Mouse (Mus musculus) MEL (cell line): Measurements from ENCODE around the gene Zfand2b. TPM values are rescaled to one million over a fixed set of nuclear protein-coding genes. Genes with fewer than 3 reads are reported as not detected.

Experiments
- DNase-seq: peaks from one replicate; pipeline ENCODE4 v3.0.0; 2011; ENCODE audit warnings: low read depth, low spot score
- H3K27ac ChIP-seq: 2 replicates; pipeline ENCODE4 v1.5.1; 2012; ENCODE audit warnings: low read depth, mild to moderate bottlenecking, control low read depth, low read length, moderate library complexity; ENCODE audit not compliant: control insufficient read depth
- H3K27me3 ChIP-seq, 2 experiments: fragments of 150-350 bp in 1 of 2; sonication (generic) in 1 of 2; 2 replicates each; pipeline ENCODE4 v1.6.1; 2012; ENCODE audit warnings: low read length in 2 of 2, mild to moderate bottlenecking in 2 of 2, improper control_type of control experiment in 1 of 2, moderate library complexity in 1 of 2; ENCODE audit not compliant: insufficient read depth in 2 of 2, control insufficient read depth in 1 of 2
- H3K36me3 ChIP-seq, 2 experiments: 2 replicates each; pipeline ENCODE4 v1.6.1; 2012 to 2014; ENCODE audit warnings: low read length in 2 of 2, improper control_type of control experiment in 1 of 2, inconsistent platforms in 1 of 2, mild to moderate bottlenecking in 1 of 2; ENCODE audit not compliant: insufficient read depth in 2 of 2, control insufficient read depth in 1 of 2
- H3K4me1 ChIP-seq, 2 experiments: fragments of 150-350 bp in 1 of 2; sonication (generic) in 1 of 2; 2 replicates each; pipeline ENCODE4 v1.6.1; 2012; ENCODE audit warnings: low read length in 2 of 2, improper control_type of control experiment in 1 of 2, mild to moderate bottlenecking in 1 of 2; ENCODE audit not compliant: insufficient read depth in 2 of 2, control insufficient read depth in 1 of 2
- H3K4me3 ChIP-seq, 2 experiments: fragments of 150-350 bp in 1 of 2; sonication (generic) in 1 of 2; 2 replicates each; pipeline ENCODE4 v1.5.1; 2012; ENCODE audit warnings: low read depth in 2 of 2, low read length in 2 of 2, mild to moderate bottlenecking in 2 of 2, moderate library complexity in 2 of 2, control low read depth in 1 of 2, improper control_type of control experiment in 1 of 2; ENCODE audit not compliant: control insufficient read depth in 1 of 2, insufficient read depth in 1 of 2
- H3K79me2 ChIP-seq: 2 replicates; pipeline ENCODE4 v1.6.1; 2012; ENCODE audit warnings: mild to moderate bottlenecking, low read length, moderate library complexity; ENCODE audit not compliant: control insufficient read depth, poor library complexity, insufficient read depth
- H3K9ac ChIP-seq: 2 replicates; pipeline ENCODE4 v1.6.1; 2012; ENCODE audit warnings: low read depth, mild to moderate bottlenecking, control low read depth, low read length, moderate library complexity; ENCODE audit not compliant: control insufficient read depth, poor library complexity, severe bottlenecking
- H3K9me3 ChIP-seq: fragments of 150-350 bp; sonication (generic); replicated peaks from 2 replicates; pipeline ENCODE4 v1.6.1; 2012; ENCODE audit warnings: mild to moderate bottlenecking, low read length, improper control_type of control experiment, moderate library complexity; ENCODE audit not compliant: insufficient read depth
- CHD1 ChIP-seq: IDR thresholded peaks from 2 replicates; pipeline ENCODE4 v1.6.1; 2012; ENCODE audit warnings: low read depth, mild to moderate bottlenecking, inconsistent platforms, low read length, improper control_type of control experiment
- CHD2 ChIP-seq: IDR thresholded peaks from 2 replicates; pipeline ENCODE4 v1.6.1; 2011; ENCODE audit warnings: low read length, improper control_type of control experiment
- CTCF ChIP-seq, 3 experiments: IDR thresholded peaks in 2 of 3; conservative IDR thresholded peaks in 1 of 3; 2 replicates each; pipeline ENCODE4 v1.5.1; 2011 to 2012; ENCODE audit warnings: low read length in 3 of 3, low read depth in 2 of 3, mild to moderate bottlenecking in 2 of 3, improper control_type of control experiment in 1 of 3, inconsistent platforms in 1 of 3, mixed read lengths in 1 of 3, moderate library complexity in 1 of 3; ENCODE audit not compliant: control insufficient read depth in 1 of 3, insufficient read depth in 1 of 3, poor library complexity in 1 of 3, severe bottlenecking in 1 of 3
- E2F4 ChIP-seq: IDR thresholded peaks from 2 replicates; pipeline ENCODE4 v1.6.1; 2011; ENCODE audit warnings: low read depth, low read length, improper control_type of control experiment, borderline replicate concordance
- ELF1 ChIP-seq: IDR thresholded peaks from 2 replicates; pipeline ENCODE4 v1.6.1; 2014; ENCODE audit warnings: low read depth, mild to moderate bottlenecking, inconsistent platforms, low read length, improper control_type of control experiment, moderate library complexity
- EP300 ChIP-seq, 2 experiments: IDR thresholded peaks; 2 replicates each; pipeline ENCODE4 v1.6.1; 2011; ENCODE audit warnings: improper control_type of control experiment in 2 of 2, low read length in 2 of 2, low read depth in 1 of 2, mild to moderate bottlenecking in 1 of 2
- GABPA ChIP-seq: IDR thresholded peaks from 2 replicates; pipeline ENCODE4 v1.6.1; 2012; ENCODE audit warnings: low read depth, mild to moderate bottlenecking, inconsistent platforms, low read length, improper control_type of control experiment, moderate library complexity
- GATA1 ChIP-seq: IDR thresholded peaks from 2 replicates; pipeline ENCODE4 v1.6.1; 2011; ENCODE audit warnings: low read depth, low read length, improper control_type of control experiment
- HCFC1 ChIP-seq: IDR thresholded peaks from 2 replicates; pipeline ENCODE4 v1.6.1; 2012; ENCODE audit warnings: low read depth, mild to moderate bottlenecking, inconsistent platforms, low read length, improper control_type of control experiment, moderate library complexity
- JUND ChIP-seq: IDR thresholded peaks from 2 replicates; pipeline ENCODE4 v1.6.1; 2011; ENCODE audit warnings: low read depth, mild to moderate bottlenecking, improper control_type of control experiment, low read length
- KAT2A ChIP-seq: conservative IDR thresholded peaks from 2 replicates; pipeline ENCODE4 v1.6.1; 2012; ENCODE audit warnings: low read depth, low read length, improper control_type of control experiment, inconsistent platforms
- MAFK ChIP-seq: IDR thresholded peaks from 2 replicates; pipeline ENCODE4 v1.6.1; 2011; ENCODE audit warnings: low read depth, mild to moderate bottlenecking, low read length, improper control_type of control experiment, borderline replicate concordance
- MAX ChIP-seq: IDR thresholded peaks from 2 replicates; pipeline ENCODE4 v1.6.1; 2011; ENCODE audit warnings: low read length, improper control_type of control experiment
- MAZ ChIP-seq: IDR thresholded peaks from 2 replicates; pipeline ENCODE4 v1.6.1; 2012; ENCODE audit warnings: low read depth, mild to moderate bottlenecking, inconsistent platforms, low read length, improper control_type of control experiment
- MXI1 ChIP-seq: IDR thresholded peaks from 2 replicates; pipeline ENCODE4 v1.6.1; 2011; ENCODE audit warnings: mild to moderate bottlenecking, low read depth, low read length, improper control_type of control experiment
- MYB ChIP-seq: IDR thresholded peaks from 2 replicates; pipeline ENCODE4 v1.6.1; 2011; ENCODE audit warnings: mild to moderate bottlenecking, low read depth, low read length, improper control_type of control experiment
- MYC ChIP-seq: IDR thresholded peaks from 2 replicates; pipeline ENCODE4 v1.6.1; 2011; ENCODE audit warnings: low read depth, mild to moderate bottlenecking, low read length, improper control_type of control experiment, moderate library complexity
- NELFE ChIP-seq: IDR thresholded peaks from 2 replicates; pipeline ENCODE4 v1.6.1; 2011; ENCODE audit warnings: low read depth, low read length, improper control_type of control experiment
- NRF1 ChIP-seq: IDR thresholded peaks from 2 replicates; pipeline ENCODE4 v1.6.1; 2014; ENCODE audit warnings: low read depth, mild to moderate bottlenecking, inconsistent platforms, low read length, improper control_type of control experiment, moderate library complexity; ENCODE audit not compliant: poor library complexity, insufficient read depth, severe bottlenecking
- POLR2A ChIP-seq, 2 experiments: IDR thresholded peaks; 2 replicates each; pipeline ENCODE4 v1.6.1; 2011 to 2012; ENCODE audit warnings: low read length in 2 of 2, mild to moderate bottlenecking in 2 of 2, control low read depth in 1 of 2, improper control_type of control experiment in 1 of 2, low read depth in 1 of 2, moderate library complexity in 1 of 2; ENCODE audit not compliant: control insufficient read depth in 1 of 2, insufficient read depth in 1 of 2, poor library complexity in 1 of 2
- POLR2AphosphoS2 ChIP-seq: IDR thresholded peaks from 2 replicates; pipeline ENCODE4 v1.6.1; 2011; ENCODE audit warnings: low read length, improper control_type of control experiment
- POLR2AphosphoS5 ChIP-seq: IDR thresholded peaks from 2 replicates; pipeline ENCODE4 v1.6.1; 2012; ENCODE audit warnings: low read depth, borderline replicate concordance, mild to moderate bottlenecking, inconsistent platforms, low read length, moderate library complexity, mixed read lengths
- RCOR1 ChIP-seq: IDR thresholded peaks from 2 replicates; pipeline ENCODE4 v1.6.1; 2012; ENCODE audit warnings: low read depth, mild to moderate bottlenecking, inconsistent platforms, low read length, improper control_type of control experiment
- SIN3A ChIP-seq: IDR thresholded peaks from 2 replicates; pipeline ENCODE4 v1.6.1; 2012; ENCODE audit warnings: low read length, improper control_type of control experiment, inconsistent platforms
- SMC3 ChIP-seq: IDR thresholded peaks from 2 replicates; pipeline ENCODE4 v1.6.1; 2011; ENCODE audit warnings: low read depth, low read length, improper control_type of control experiment
- TAL1 ChIP-seq: IDR thresholded peaks from 2 replicates; pipeline ENCODE4 v1.6.1; 2012; ENCODE audit warnings: mild to moderate bottlenecking, inconsistent platforms, low read length, moderate library complexity, mixed read lengths
- TBP ChIP-seq: IDR thresholded peaks from 2 replicates; pipeline ENCODE4 v1.8.0; 2011; ENCODE audit warnings: low read depth, low read length, improper control_type of control experiment
- TCF12 ChIP-seq: IDR thresholded peaks from 2 replicates; pipeline ENCODE4 v1.6.1; 2014; ENCODE audit warnings: low read depth, mild to moderate bottlenecking, inconsistent platforms, low read length, improper control_type of control experiment, moderate library complexity
- UBTF ChIP-seq: IDR thresholded peaks from 2 replicates; pipeline ENCODE4 v1.6.1; 2012; ENCODE audit warnings: low read depth, mild to moderate bottlenecking, inconsistent platforms, low read length, improper control_type of control experiment, moderate library complexity, borderline replicate concordance; ENCODE audit not compliant: insufficient read depth
- USF1 ChIP-seq: IDR thresholded peaks from 2 replicates; pipeline ENCODE4 v1.6.1; 2014; ENCODE audit warnings: low read depth, mild to moderate bottlenecking, inconsistent platforms, low read length, improper control_type of control experiment, moderate library complexity
- USF2 ChIP-seq, 2 experiments: IDR thresholded peaks; 2 replicates each; pipeline ENCODE4 v1.6.1; 2011 to 2012; ENCODE audit warnings: improper control_type of control experiment in 2 of 2, low read length in 2 of 2, borderline replicate concordance in 1 of 2, inconsistent platforms in 1 of 2, low read depth in 1 of 2, mild to moderate bottlenecking in 1 of 2; ENCODE audit not compliant: insufficient read depth in 1 of 2
- ZC3H11A ChIP-seq: IDR thresholded peaks from 2 replicates; pipeline ENCODE4 v1.6.1; 2012; ENCODE audit warnings: low read depth, mild to moderate bottlenecking, inconsistent platforms, low read length, improper control_type of control experiment
- ZKSCAN1 ChIP-seq: IDR thresholded peaks from 2 replicates; pipeline ENCODE4 v1.6.1; 2012; ENCODE audit warnings: low read depth, mild to moderate bottlenecking, inconsistent platforms, low read length, improper control_type of control experiment, moderate library complexity
- ZMIZ1 ChIP-seq: IDR thresholded peaks from 2 replicates; pipeline ENCODE4 v1.6.1; 2012; ENCODE audit warnings: low read depth, mild to moderate bottlenecking, inconsistent platforms, low read length, improper control_type of control experiment, moderate library complexity
- polyA plus RNA-seq, 2 experiments: library from polyadenylated mRNA; stranded (reverse) in 1 of 2; unstranded in 1 of 2; fragments of >175 nt in 1 of 2; fragments of >200 nt in 1 of 2; gene quantifications; 2 replicates each; pipeline versions ENCODE4 v1.2.1 to v1.2.4; 2012; ENCODE audit warnings: low replicate concordance in 2 of 2, low read depth in 1 of 2; ENCODE audit not compliant: insufficient read length in 2 of 2, insufficient read depth in 1 of 2, missing spikeins in 1 of 2
- total RNA-seq: library from RNA; depleted of rRNA; stranded (reverse); fragments of 300-350 nt; gene quantifications from 2 replicates; pipeline ENCODE4 v1.2.3, GENCODE M21; 2012

Zfand2b gene
- total and polyA plus RNA-seq, 3 experiments, result 15.0 to 18.3 TPM; not detected in 1

GRCm38 (mm10) chr1:75124346-75125321 is 43.8 kb upstream of the Zfand2b start, which contains the start of gene Nhej1:
TSS of gene Nhej1 (minus strand) at chr1:75125200.
- Histone ChIP-seq H3K27ac (peak within 1 kb of the TSS; percentile 96), H3K4me3 (peak within 1 kb of the TSS; percentile 68 to 80), H3K27me3 (no peaks in the 10 kb centered on the region), H3K9me3 (no peaks in the 10 kb centered on the region), H3K4me1 (peaks cover 3 to 10% of the 10 kb centered on the region in 2 experiments; a peak in 3 of 4 replicates), H3K79me2 (no peaks in the 10 kb centered on the region; the same call in 1 of the 2 replicates), H3K9ac (peak within 1 kb of the TSS; percentile 80), H3K36me3 (peaks cover 0 to 5% of the 10 kb centered on the region in 2 experiments; a peak in 2 of 4 replicates)
- DNase-seq, result peak; percentile 98
- TF ChIP-seq USF2 (IDR thresholded peaks at IDR 0.05; ENCODE audit: borderline replicate concordance in 1 of 2, insufficient read depth in 1 of 2, low read depth in 1 of 2, low read length in 2 of 2), result no peak
- TF ChIP-seq JUND, result no peak
- TF ChIP-seq CHD1, result no peak
- TF ChIP-seq MYB, result 0 out of 2 replicates have a peak, but pooled peaks have one; percentile 18
- TF ChIP-seq MYC, result 0 out of 2 replicates have a peak, but pooled peaks have one; percentile 61
- peak; percentile 86 for TF ChIP-seq HCFC1
- no peak for TF ChIP-seq GABPA
- TF ChIP-seq NRF1, result peak; percentile 89
- peak; percentile 72; the same call in 1 of the 2 replicates for TF ChIP-seq MAZ
- TF ChIP-seq POLR2AphosphoS5, result no peak
- TF ChIP-seq RCOR1, result no peak; the same call in 1 of the 2 replicates
- TF ChIP-seq TCF12, result peak; percentile 51; the same call in 1 of the 2 replicates
- TF ChIP-seq MAFK, result no peak
- no peak for TF ChIP-seq CHD2
- peak; percentile 42; the same call in 1 of the 2 replicates for TF ChIP-seq ZMIZ1
- no peak; the same call in 1 of the 2 replicates for TF ChIP-seq KAT2A
- TF ChIP-seq ZC3H11A, result peak; percentile 91
- peak; percentile 53; the same call in 1 of the 2 replicates for TF ChIP-seq POLR2AphosphoS2
- peak; percentile 77 for TF ChIP-seq SIN3A
- peak; percentile 84; the same call in 1 of the 2 replicates for TF ChIP-seq TBP
- no peak; the same call in none of the 2 replicates for TF ChIP-seq ELF1
- no peak for TF ChIP-seq TAL1
- peak; percentile 56; the same call in 1 of the 2 replicates for TF ChIP-seq USF1
- TF ChIP-seq CTCF (IDR thresholded peaks at IDR 0.05 in 2 of 3, conservative IDR thresholded peaks at IDR 0.05 in 1 of 3; ENCODE audit: control insufficient read depth in 1 of 3, insufficient read depth in 1 of 3, low read depth in 2 of 3, low read length in 3 of 3, poor library complexity in 1 of 3, severe bottlenecking in 1 of 3), result peak; percentile 69 to 93 (median 84)
- TF ChIP-seq MAX, result peak; percentile 57
- no peak for TF ChIP-seq GATA1
- 0 out of 2 replicates have a peak, but pooled peaks have one; percentile 58 for TF ChIP-seq E2F4
- peak; percentile 89 for TF ChIP-seq MXI1
- TF ChIP-seq UBTF, result no peak
- 0 out of 4 replicates have a peak, but pooled peaks of 1 of the 2 experiments have one; percentile 28 for TF ChIP-seq EP300 (IDR thresholded peaks at IDR 0.05; ENCODE audit: low read depth in 1 of 2, low read length in 2 of 2)
- TF ChIP-seq NELFE, result peak; percentile 75
- no peak for TF ChIP-seq ZKSCAN1
- peak; percentile 44 to 82; a peak in 1 of 4 replicates for TF ChIP-seq POLR2A (IDR thresholded peaks at IDR 0.05; ENCODE audit: control insufficient read depth in 1 of 2, insufficient read depth in 1 of 2, low read depth in 1 of 2, low read length in 2 of 2, poor library complexity in 1 of 2)
- TF ChIP-seq SMC3, result peak; percentile 90
